Mouse (Mus musculus) MEL (cell line): ENCODE results near the gene Cbx4. TPM values are rescaled to one million over a fixed set of nuclear protein-coding genes. Genes with fewer than 3 reads are reported as not detected.

Experiments
- polyA plus RNA-seq, 2 experiments: library from polyadenylated mRNA; stranded (reverse) in 1 of 2; unstranded in 1 of 2; fragments of >175 nt in 1 of 2; fragments of >200 nt in 1 of 2; gene quantifications; 2 replicates each; pipeline versions ENCODE4 v1.2.1 to v1.2.4; 2012; ENCODE audit warnings: low replicate concordance in 2 of 2, low read depth in 1 of 2; ENCODE audit not compliant: insufficient read length in 2 of 2, insufficient read depth in 1 of 2, missing spikeins in 1 of 2
- total RNA-seq: library from RNA; depleted of rRNA; stranded (reverse); fragments of 300-350 nt; gene quantifications from 2 replicates; pipeline ENCODE4 v1.2.3, GENCODE M21; 2012; rRNA removed

The Cbx4 gene
- total and polyA plus RNA-seq, 3 experiments = 8.0 to 22.6 TPM; not detected in 1

Other genes starting within 250 kb of the Cbx4 start
- gene Rbfox3, start 174.6 kb downstream of the Cbx4 start, total RNA-seq = not detected in 2 replicates
- gene Rbfox3, start 174.6 kb downstream of the Cbx4 start, polyA plus RNA-seq = not detected
- not detected in 2 replicates for gene Enpp7, start 98.0 kb downstream of the Cbx4 start, total RNA-seq
- not detected for gene Enpp7, start 98.0 kb downstream of the Cbx4 start, polyA plus RNA-seq
- 11.8 and 13.1 TPM in 2 replicates for gene Cbx2, start 63.3 kb downstream of the Cbx4 start, total RNA-seq
- gene Cbx2, start 63.3 kb downstream of the Cbx4 start, polyA plus RNA-seq = 10 to 100 TPM in 1 of 2 experiments, not detected in 1; 13.3 TPM
- gene Cbx8, start 45.3 kb downstream of the Cbx4 start, total RNA-seq = 5.3 and 5.7 TPM in 2 replicates
- gene Cbx8, start 45.3 kb downstream of the Cbx4 start, polyA plus RNA-seq = 10 to 100 TPM in 1 of 2 experiments, not detected in 1; 11.3 TPM
- gene Tbc1d16, start 142.3 kb upstream of the Cbx4 start, total RNA-seq = 12.0 and 13.6 TPM in 2 replicates
- 10 to 100 TPM in 1 of 2 experiments, not detected in 1; 19.2 TPM for gene Tbc1d16, start 142.3 kb upstream of the Cbx4 start, polyA plus RNA-seq
- 0.46 and 0.92 TPM in 2 replicates for gene Ccdc40, start 142.4 kb upstream of the Cbx4 start, total RNA-seq
- 1 to 10 TPM in 1 of 2 experiments, not detected in 1; 1.9 TPM for gene Ccdc40, start 142.4 kb upstream of the Cbx4 start, polyA plus RNA-seq
- 51.4 and 54.1 TPM in 2 replicates for gene Gaa, start 181.7 kb upstream of the Cbx4 start, total RNA-seq
- gene Gaa, start 181.7 kb upstream of the Cbx4 start, polyA plus RNA-seq = 10 to 100 TPM in 1 of 2 experiments, not detected in 1; 85.6 TPM
- gene Eif4a3, start 213.9 kb upstream of the Cbx4 start, total RNA-seq = 509 and 608 TPM in 2 replicates
- 100 to 1,000 TPM; 427 to 521 TPM for gene Eif4a3, start 213.9 kb upstream of the Cbx4 start, polyA plus RNA-seq
- not detected in 2 replicates for gene Card14, start 221.5 kb upstream of the Cbx4 start, total RNA-seq
- not detected for gene Card14, start 221.5 kb upstream of the Cbx4 start, polyA plus RNA-seq